Mouse (Mus musculus) heart, embryonic 10.5 days (tissue): ENCODE data around the gene Ttc25. TPM values are rescaled to one million over a fixed set of nuclear protein-coding genes. Genes with fewer than 3 reads are reported as not detected.

ENCODE experiments used
- DNase-seq: peaks from one replicate; pipeline ENCODE4 v3.0.0-alpha.2; 2017; ENCODE audit warnings: low spot score
- H3K27ac ChIP-seq: fragments of 300-500 bp; sonication (generic); 2 replicates; pipeline ENCODE4 v1.5.1; 2016; ENCODE audit warnings: mild to moderate bottlenecking
- H3K27me3 ChIP-seq: fragments of 300-500 bp; sonication (generic); 2 replicates; pipeline ENCODE4 v1.6.1; 2016; ENCODE audit warnings: mild to moderate bottlenecking; ENCODE audit not compliant: poor library complexity, insufficient read depth, severe bottlenecking
- H3K36me3 ChIP-seq: fragments of 300-500 bp; sonication (generic); 2 replicates; pipeline ENCODE4 v1.6.1; 2016; ENCODE audit warnings: mild to moderate bottlenecking, moderate library complexity
- H3K4me1 ChIP-seq: fragments of 300-500 bp; sonication (generic); 2 replicates; pipeline ENCODE4 v1.6.1; 2016; ENCODE audit warnings: mild to moderate bottlenecking
- H3K4me3 ChIP-seq: fragments of 300-500 bp; sonication (generic); 2 replicates; pipeline ENCODE4 v1.5.1; 2016; ENCODE audit warnings: mild to moderate bottlenecking, moderate library complexity
- H3K9me3 ChIP-seq: fragments of 300-500 bp; sonication (generic); 2 replicates; pipeline ENCODE4 v1.6.1; 2016; ENCODE audit warnings: mild to moderate bottlenecking, moderate library complexity
- WGBS: fragments of 180-500 bp; shearing (Covaris S2); methylation state at CpG from one replicate; pipeline ENCODE4 v1.1.7; 2016; 5-methylcytosine and 5-hydroxymethylcytosine counted together
- polyA plus RNA-seq: library from polyadenylated mRNA; unstranded; fragments of >200 nt; fragmentation: Nextera tagmentation; extraction: Ambion mirVana; gene quantifications from 2 replicates; pipeline ENCODE4 v1.2.1, GENCODE M21; 2016

Gene Ttc25
- polyA plus RNA-seq, 1 experiment from 2014 or later, result 0.59 TPM

- peaks cover 3% of the 10 kb centered on the region; the same call in 1 of the 2 replicates for H3K36me3 ChIP-seq
- DNase-seq, result peak; percentile 92
- peak within 1 kb of the TSS; percentile 96 for H3K27ac ChIP-seq
- no peaks in the 10 kb centered on the region for H3K27me3 ChIP-seq
- H3K4me1 ChIP-seq, result peaks cover 31% of the 10 kb centered on the region
- under 1% methylated on average over 36 of the region's 36 CpGs for WGBS
- H3K4me3 ChIP-seq, result peak within 1 kb of the TSS; percentile 97
- no peaks in the 10 kb centered on the region for H3K9me3 ChIP-seq
Observed at GRCm38 (mm10) chr11:100618761-100619484, 73.5 kb downstream of the Ttc25 start, which contains the start of gene Nkiras2. Gene Nkiras2, plus strand, starts transcription at chr11:100619244.

- Histone ChIP-seq H3K27me3 (no peaks in the 10 kb centered on the region), H3K36me3 (peaks cover 7% of the 10 kb centered on the region), H3K9me3 (no peaks in the 10 kb centered on the region), H3K4me1 (peaks cover 37% of the 10 kb centered on the region), H3K4me3 (peak overlapping the region; percentile 97), H3K27ac (peak overlapping the region; percentile 96)
- under 1% methylated on average over 40 of the region's 40 CpGs for WGBS
- DNase-seq, result peak; percentile 98
Observed at GRCm38 (mm10) chr11:100619485-100619975, 74.1 kb downstream of the Ttc25 start.

- no peaks in the 10 kb centered on the region for H3K9me3 ChIP-seq
- peaks cover 38% of the 10 kb centered on the region for H3K4me1 ChIP-seq
- WGBS, result 7% methylated on average over 11 of the region's 11 CpGs
- peak within 1 kb of the TSS; percentile 96 for H3K27ac ChIP-seq
- no peaks in the 10 kb centered on the region for H3K27me3 ChIP-seq
- H3K36me3 ChIP-seq, result peaks cover 11% of the 10 kb centered on the region
- DNase-seq, result no peak
- H3K4me3 ChIP-seq, result peak within 1 kb of the TSS; percentile 97
Observed at GRCm38 (mm10) chr11:100619982-100620381, 74.6 kb downstream of the Ttc25 start, which contains the start of gene Dnajc7. Gene Dnajc7, minus strand, starts transcription at chr11:100620168.

Other genes starting within 250 kb of the Ttc25 start
- gene Eif1, start 225.7 kb upstream of the Ttc25 start, polyA plus RNA-seq, result 1,444 and 1,503 TPM in 2 replicates
- not detected in 2 replicates for gene Gast, start 211.2 kb upstream of the Ttc25 start, polyA plus RNA-seq
- gene Hap1, start 189.5 kb upstream of the Ttc25 start, polyA plus RNA-seq, result 5.1 and 8.4 TPM in 2 replicates
- 91.3 and 112 TPM in 2 replicates for gene Jup, start 147.8 kb upstream of the Ttc25 start, polyA plus RNA-seq
- gene P3h4, start 130.8 kb upstream of the Ttc25 start, polyA plus RNA-seq, result 71.1 and 81.8 TPM in 2 replicates
- 107 and 123 TPM in 2 replicates for gene Fkbp10, start 129.9 kb upstream of the Ttc25 start, polyA plus RNA-seq
- gene Nt5c3b, start 103.8 kb upstream of the Ttc25 start, polyA plus RNA-seq, result 124 and 128 TPM in 2 replicates
- 0.71 and 0.90 TPM in 2 replicates for gene Klhl10, start 103.7 kb upstream of the Ttc25 start, polyA plus RNA-seq
- 6.7 and 9.7 TPM in 2 replicates for gene Klhl11, start 72.9 kb upstream of the Ttc25 start, polyA plus RNA-seq
- gene Acly, start 17.6 kb upstream of the Ttc25 start, polyA plus RNA-seq, result 127 and 139 TPM in 2 replicates
- gene Cnp, start 29.3 kb downstream of the Ttc25 start, polyA plus RNA-seq, result 16.3 and 20.0 TPM in 2 replicates
- gene Nkiras2, start 73.6 kb downstream of the Ttc25 start, polyA plus RNA-seq, result 67.4 and 67.9 TPM in 2 replicates
- 194 and 211 TPM in 2 replicates for gene Dnajc7, start 74.6 kb downstream of the Ttc25 start, polyA plus RNA-seq
- gene Zfp385c, start 146.8 kb downstream of the Ttc25 start, polyA plus RNA-seq, result 0.23 and 0.27 TPM in 2 replicates
- 1.1 and 2.4 TPM in 2 replicates for gene Dhx58, start 158.7 kb downstream of the Ttc25 start, polyA plus RNA-seq
- 52.0 and 59.8 TPM in 2 replicates for gene Kat2a, start 166.9 kb downstream of the Ttc25 start, polyA plus RNA-seq
- gene Hspb9, start 168.2 kb downstream of the Ttc25 start, polyA plus RNA-seq, result 0.19 and 0.34 TPM in 2 replicates
- 13.7 and 13.9 TPM in 2 replicates for gene Rab5c, start 192.6 kb downstream of the Ttc25 start, polyA plus RNA-seq
- not detected in 2 replicates for gene Kcnh4, start 214.3 kb downstream of the Ttc25 start, polyA plus RNA-seq
- gene Hcrt, start 217.3 kb downstream of the Ttc25 start, polyA plus RNA-seq, result not detected in 2 replicates
- gene Ghdc, start 225.3 kb downstream of the Ttc25 start, polyA plus RNA-seq, result 4.8 and 6.3 TPM in 2 replicates